Mouse (Mus musculus) left cerebral cortex, adult 11 months (tissue): ENCODE results near the gene Ifnar1.
"Not testable (repeated sequence)": the region's sequence is repeated elsewhere in the genome, so short reads cannot be mapped to it uniquely, and the experiment has no call there.

Experiments used
- DNase-seq: peaks from one replicate; pipeline ENCODE4 v3.0.0; 2022; ENCODE audit warnings: low spot score

Ifnar1 gene

DNA sequence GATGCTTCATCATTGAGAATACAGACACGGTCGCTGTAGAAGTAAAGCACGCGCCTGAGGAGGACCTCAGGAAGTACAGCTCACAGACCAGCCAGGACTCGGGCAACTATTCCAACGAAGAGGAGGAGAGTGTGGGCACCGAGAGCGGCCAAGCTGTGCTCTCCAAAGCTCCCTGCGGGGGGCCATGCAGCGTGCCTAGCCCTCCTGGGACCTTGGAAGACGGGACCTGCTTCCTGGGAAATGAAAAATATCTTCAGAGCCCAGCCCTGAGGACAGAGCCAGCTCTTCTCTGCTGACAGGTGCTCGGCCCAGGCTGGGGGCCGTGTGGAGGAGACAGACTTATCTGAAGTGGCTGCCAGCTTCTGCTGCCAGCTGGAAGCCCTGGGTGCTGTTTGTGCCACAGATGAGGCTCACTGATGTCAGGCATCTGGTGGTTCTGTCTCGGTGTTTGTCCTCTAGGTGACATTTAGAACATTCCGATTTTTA is 20.1 kb downstream of the Ifnar1 start:
- DNase-seq, result no peak

- no peak for DNase-seq
Observed at GRCm38 (mm10) chr16:91506396-91506795, 21.4 kb downstream of the Ifnar1 start.

- DNase-seq, result peak; percentile 75
Observed at GRCm38 (mm10) chr16:91512161-91512787, 27.2 kb downstream of the Ifnar1 start.

DNA sequence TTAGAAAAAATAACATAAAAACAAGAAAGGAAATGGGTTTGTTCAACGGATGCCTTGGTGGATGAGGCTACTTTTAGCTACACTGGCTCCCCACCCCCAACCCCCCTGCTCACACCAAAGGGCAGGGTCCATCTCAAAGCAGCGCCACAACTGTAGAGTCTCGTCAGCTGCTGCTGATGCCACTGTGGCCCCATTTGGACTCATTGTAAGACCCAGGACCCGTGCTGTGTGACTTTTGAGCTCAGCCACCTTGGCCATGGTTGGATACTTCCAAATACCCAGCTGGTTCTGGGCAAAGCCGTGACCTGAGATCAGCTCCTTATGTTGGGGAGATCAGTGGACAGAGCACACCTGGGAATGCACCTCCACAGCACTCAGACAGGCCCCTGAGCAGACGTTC is 28.1 kb downstream of the Ifnar1 start:
- no peak for DNase-seq

- no peak for DNase-seq
Observed at GRCm38 (mm10) chr16:91517020-91517419, 32.0 kb downstream of the Ifnar1 start.

DNA sequence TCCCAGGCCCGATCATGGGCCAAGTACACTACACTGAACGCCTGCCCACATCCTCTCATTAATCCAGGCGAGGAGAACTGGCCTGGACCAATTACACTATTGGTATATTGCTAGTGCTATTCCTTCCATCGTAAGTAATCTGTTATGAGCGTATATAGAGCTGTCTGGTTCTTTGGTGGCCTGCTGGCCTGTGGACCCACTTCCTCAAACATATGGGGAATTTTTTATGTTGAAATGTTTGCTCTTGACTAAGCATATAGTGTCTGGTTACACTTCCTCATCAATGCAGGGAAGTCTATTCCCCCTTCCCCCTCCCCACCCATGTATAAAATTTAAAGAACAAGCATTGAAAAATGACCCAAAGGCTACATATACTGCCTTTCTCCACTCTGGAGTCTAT is 37.0 kb downstream of the Ifnar1 start:
- DNase-seq, result no peak

DNA sequence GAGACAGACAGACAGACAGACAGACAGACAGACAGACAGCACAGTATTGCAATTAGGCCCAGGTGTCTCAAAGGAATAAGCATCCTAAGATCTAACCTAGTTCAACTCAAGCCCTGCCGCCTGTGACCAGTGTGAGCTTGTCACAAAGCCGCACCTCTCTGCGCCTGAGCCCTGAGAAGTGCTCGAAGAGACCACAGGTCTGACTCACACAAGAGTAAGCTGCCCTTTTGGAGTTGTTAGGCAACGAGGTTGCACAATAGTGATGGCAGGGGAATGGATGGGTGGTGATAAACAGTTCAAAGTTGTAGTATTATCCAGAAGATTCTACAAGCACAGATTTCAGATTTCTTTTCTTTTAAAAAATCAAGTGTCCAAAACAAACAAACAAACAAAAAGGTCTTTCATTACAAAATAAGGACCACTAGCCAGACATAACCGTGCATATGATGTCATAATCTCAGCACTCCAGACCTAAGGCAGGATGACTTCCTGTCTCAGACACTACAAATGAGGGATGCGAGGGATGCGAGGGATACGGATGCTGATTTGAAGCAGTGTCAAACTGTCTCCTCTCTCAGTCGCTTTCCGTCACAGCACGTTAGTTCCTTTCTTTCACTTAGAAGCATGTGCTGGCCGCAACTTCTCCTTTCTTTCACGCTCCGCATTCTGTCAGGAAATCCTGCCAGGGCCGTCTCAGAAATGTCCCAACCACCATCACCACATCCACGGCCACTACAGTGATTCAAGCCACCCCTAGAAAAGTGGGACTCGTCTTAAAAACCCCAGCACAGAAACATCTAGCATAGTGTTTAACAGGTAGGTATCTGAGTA is 37.7 kb downstream of the Ifnar1 start:
- no peak for DNase-seq

GRCm38 (mm10) chr16:91524206-91524605 is 39.2 kb downstream of the Ifnar1 start:
- DNase-seq, result no peak

- DNase-seq, result no peak
Observed at GRCm38 (mm10) chr16:91526274-91526673, 41.2 kb downstream of the Ifnar1 start.

DNA sequence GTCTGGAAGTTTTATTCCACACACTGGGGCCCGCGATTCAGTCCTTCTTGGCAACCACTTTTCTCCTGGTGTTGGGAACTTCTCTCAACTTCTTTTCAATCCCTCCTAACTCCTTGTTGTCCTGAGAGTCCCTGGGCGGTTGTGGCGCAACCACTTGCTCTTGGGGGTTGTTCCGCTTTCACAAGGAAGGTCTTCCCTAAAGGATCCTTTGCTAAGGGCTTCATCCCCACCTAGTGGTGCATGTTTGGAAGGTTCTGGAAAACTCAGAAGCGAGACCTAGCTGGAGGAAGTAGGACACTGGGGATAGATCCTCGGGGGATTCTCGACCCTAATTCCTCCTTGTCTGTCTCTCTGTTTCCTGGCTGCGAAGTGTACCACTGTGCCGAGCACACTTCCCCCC is 42.0 kb downstream of the Ifnar1 start:
- DNase-seq, result no peak

- no peak for DNase-seq
Observed at GRCm38 (mm10) chr16:91527500-91527899, 42.5 kb downstream of the Ifnar1 start.

DNA sequence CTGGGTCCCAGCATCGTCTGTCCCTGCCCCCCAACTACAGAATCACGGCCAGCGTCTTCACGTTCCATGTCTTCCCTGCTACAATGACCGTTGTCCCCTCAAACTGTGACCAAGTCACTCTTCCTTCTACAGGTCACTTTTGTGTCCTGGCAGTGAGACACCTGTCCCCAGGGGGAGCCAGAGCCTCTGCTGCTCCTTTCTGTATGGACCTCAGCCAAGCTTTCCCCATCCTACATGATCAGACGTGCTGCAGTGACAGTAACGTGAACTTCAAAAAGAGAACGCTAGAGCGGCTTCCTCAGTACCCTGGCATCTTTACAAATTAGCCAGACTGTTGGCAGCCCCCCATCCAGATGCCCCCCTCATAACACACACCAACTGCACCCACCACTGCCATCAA is 43.5 kb downstream of the Ifnar1 start:
- DNase-seq, result no peak

DNA sequence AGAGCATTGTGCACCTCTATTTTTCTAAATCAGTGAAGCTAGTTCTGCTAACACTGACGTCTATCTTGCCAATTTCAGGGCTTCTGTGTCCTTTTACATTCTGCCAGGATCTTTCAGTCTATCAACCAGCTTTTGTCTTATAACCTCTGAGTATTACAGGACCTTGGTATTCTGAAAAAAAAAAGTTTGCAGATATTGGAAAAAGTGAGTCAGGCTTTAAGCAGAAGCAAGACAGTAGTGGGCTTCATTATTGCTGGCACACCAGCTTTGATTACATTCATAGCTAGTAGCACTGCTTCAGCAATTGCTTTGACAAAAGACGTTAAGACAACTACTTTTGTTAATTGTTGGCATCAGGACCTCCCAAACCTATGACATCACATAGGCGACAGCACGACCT is 45.8 kb downstream of the Ifnar1 start:
- not testable (repeated sequence) for DNase-seq

GRCm38 (mm10) chr16:91531856-91532255 is 46.8 kb downstream of the Ifnar1 start:
- no peak for DNase-seq

DNA sequence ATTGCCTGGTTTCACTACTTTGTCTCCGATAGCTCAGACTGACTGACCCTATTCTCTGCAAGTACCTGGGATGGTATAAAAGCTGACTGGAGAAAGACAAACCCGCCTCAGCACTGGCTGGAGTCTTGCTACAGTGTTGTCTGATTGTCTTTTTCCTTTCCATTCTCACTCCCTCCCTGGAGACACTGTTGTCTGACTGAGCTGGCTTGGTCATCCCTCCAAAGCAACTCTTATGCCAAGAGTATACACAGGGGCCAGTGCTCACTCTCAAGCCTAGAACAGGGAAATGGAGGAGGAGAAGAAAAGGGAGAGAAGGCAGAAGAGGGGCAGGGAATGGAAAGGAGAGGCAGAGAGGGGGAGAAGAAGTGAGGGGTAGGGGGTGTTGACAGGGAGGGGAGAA is 47.4 kb downstream of the Ifnar1 start:
- DNase-seq, result no peak

- DNase-seq, result no peak
Observed at GRCm38 (mm10) chr16:91533097-91534001, 48.3 kb downstream of the Ifnar1 start.

GRCm38 (mm10) chr16:91534477-91534876 is 49.4 kb downstream of the Ifnar1 start:
- no peak for DNase-seq

DNA sequence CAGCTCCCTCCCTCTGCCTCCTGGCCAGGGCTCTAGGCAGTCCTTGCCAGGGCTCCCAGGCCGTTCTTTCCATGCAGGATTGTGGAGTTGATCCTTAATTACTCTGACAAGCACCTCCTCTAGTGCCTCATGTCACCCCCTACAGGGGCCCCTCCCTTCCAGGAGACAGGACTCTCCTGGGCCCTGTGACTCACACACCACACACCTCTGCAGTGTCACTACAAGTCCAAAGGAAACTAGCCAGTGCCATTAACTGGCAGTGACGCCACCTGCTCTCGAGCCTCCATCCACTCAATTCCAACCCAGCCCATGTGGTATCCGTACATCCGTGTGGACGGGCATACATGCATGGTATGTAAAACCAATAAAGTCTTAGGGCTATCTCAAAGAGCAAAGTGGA is 49.9 kb downstream of the Ifnar1 start:
- DNase-seq, result no peak

- no peak for DNase-seq
Observed at GRCm38 (mm10) chr16:91536372-91536771, 51.3 kb downstream of the Ifnar1 start.

GRCm38 (mm10) chr16:91537065-91537464 is 52.0 kb downstream of the Ifnar1 start:
- no peak for DNase-seq

DNA sequence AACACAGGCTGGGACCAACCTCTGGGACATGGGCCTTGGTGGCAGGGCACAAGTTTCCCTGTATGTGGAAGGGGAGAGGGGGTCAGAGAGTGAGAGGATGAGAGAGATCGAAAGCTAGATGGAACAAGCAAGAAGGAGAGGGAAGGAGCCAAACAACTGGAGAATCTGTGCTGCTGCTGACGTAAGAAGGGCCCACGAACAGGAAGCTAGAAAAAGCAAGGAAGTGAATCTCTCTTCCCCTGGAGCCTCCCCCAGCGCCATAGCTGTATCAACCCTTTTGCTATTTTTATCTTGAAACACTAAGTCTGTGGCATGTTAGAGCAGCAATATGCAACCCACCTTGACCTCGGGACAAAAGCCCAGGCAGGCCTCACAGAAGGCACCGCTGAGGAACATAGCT is 53.0 kb downstream of the Ifnar1 start:
- DNase-seq, result no peak

- no peak for DNase-seq
Observed at GRCm38 (mm10) chr16:91538513-91538912, 53.5 kb downstream of the Ifnar1 start.
